Mouse (Mus musculus) forelimb bud, embryonic 11.5 days (tissue): ENCODE results near the gene Esp3.
"Not testable (repeated sequence)": the region's sequence is repeated elsewhere in the genome, so short reads cannot be mapped to it uniquely, and the experiment has no call there.

Experiments
- DNase-seq: peaks from one replicate; pipeline ENCODE4 v3.0.0-alpha.2; 2012; ENCODE audit warnings: low read depth, low spot score

Esp3 gene

DNA sequence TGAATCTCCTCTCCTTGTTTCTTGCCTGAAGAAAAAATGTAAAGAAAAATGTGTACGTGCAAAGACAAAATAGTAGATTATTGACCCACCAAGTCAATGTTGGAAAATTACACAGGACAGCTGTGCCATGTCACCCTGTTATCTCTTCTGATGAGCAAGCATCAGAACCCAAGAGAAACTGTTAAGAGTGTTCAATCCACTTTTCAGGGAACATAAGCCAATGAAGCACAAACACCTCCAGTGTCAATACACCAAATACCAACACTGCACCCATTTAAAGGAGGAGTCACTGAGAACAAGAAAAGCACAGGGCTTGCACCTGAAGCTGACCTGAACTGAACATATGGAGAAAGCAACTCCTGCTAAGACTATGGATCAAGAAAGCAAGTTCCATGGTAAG is at the start of gene Esp3:
TSS of gene Esp3 (plus strand) at position 301 of the 400 bp plus-strand sequence.
- not testable (repeated sequence) for DNase-seq

DNA sequence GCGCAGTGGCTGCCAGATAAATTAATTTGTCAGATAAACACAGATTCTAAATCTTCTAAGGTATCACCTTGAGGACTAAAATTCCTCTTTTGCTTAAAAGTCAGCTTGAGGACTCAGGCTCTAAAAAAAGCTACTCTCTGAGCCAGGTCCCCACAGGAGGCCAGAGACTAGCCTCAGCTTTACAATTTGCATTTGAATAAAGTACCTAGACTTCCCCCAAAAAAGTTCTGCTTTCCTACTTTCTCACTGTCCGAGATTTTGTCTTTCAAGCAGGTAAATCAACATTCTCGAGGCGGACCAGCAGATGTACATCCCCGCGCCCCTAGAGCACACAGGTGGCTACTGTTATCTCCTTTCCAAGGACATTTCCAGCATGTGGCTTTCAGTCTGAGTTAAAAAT is 48.0 kb upstream of the Esp3 start:
- not testable (repeated sequence) for DNase-seq

GRCm38 (mm10) chr17:40591297-40591696 is 40.6 kb upstream of the Esp3 start:
- no peak for DNase-seq

DNA sequence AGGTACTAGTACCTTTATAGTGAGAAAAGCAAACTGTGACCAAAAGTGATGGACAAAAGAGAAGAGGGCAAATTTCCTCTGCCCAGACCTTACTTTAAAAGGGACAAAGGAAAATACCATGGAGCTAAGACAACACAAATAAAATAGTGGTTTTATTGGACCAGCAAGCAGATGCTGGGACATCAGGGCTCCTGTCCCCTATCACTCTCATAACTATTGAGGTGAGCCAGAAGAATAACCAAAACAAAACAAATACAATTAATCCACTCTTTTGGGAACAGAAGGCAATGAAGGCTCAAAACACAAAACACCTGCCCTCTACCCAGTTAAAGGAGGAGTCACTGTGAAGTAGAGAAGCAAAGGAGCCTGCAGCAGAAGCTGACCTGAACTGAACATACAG is 33.6 kb upstream of the Esp3 start, which contains the start of gene Esp4:
TSS of gene Esp4 (plus strand) at position 301 of the 400 bp plus-strand sequence.
- DNase-seq, result no peak

- DNase-seq, result not testable (repeated sequence)
Observed at GRCm38 (mm10) chr17:40662118-40662679, 30.3 kb downstream of the Esp3 start.

GRCm38 (mm10) chr17:40663161-40663811 is 31.4 kb downstream of the Esp3 start:
- not testable (repeated sequence) for DNase-seq
